Mouse (Mus musculus): ENCODE results near the gene Gm49388.

- TF ChIP-seq GATA1 (IDR thresholded peaks at IDR 0.05; ENCODE audit: low read length): no peak
- no peak for TF ChIP-seq TAL1 (IDR thresholded peaks at IDR 0.05; ENCODE audit: low read length)
These were observed 12.9 kb upstream of the Gm49388 start for GRCm38 (mm10) chr7:127772557-127772956.

Measured in erythroblast, embryonic 14.5 days (primary cell).